Mouse (Mus musculus) hindbrain, embryonic 16.5 days (tissue): ENCODE results near the gene Gm10382. TPM values are rescaled to one million over a fixed set of nuclear protein-coding genes. Genes with fewer than 3 reads are reported as not detected.

Experiments
- ATAC-seq: fragments of 200-750 bp; cut with Nextera tagmentation; 2 replicates; pipeline ENCODE4 v1.8.0; 2017; ENCODE audit warnings: moderate TSS enrichment, moderate library complexity
- H3K27ac ChIP-seq: fragments of 300-500 bp; sonication (generic); 2 replicates; pipeline ENCODE4 v1.5.1; 2014; ENCODE audit warnings: low read depth, mild to moderate bottlenecking, control low read depth, low read length, moderate library complexity
- H3K27me3 ChIP-seq: fragments of 300-500 bp; sonication (generic); replicated peaks from 2 replicates; pipeline ENCODE4 v1.6.1; 2014; ENCODE audit warnings: low read length; ENCODE audit not compliant: control insufficient read depth, insufficient read depth
- H3K36me3 ChIP-seq: fragments of 300-500 bp; sonication (generic); 2 replicates; pipeline ENCODE4 v1.6.1; 2014; ENCODE audit warnings: mild to moderate bottlenecking, low read length, moderate library complexity, mixed read lengths; ENCODE audit not compliant: control insufficient read depth, insufficient read depth
- H3K4me1 ChIP-seq: fragments of 300-500 bp; sonication (generic); 2 replicates; pipeline ENCODE4 v1.6.1; 2014; ENCODE audit warnings: low read depth, low read length; ENCODE audit not compliant: control insufficient read depth, insufficient read depth
- H3K4me2 ChIP-seq: fragments of 300-500 bp; sonication (generic); 2 replicates; pipeline ENCODE4 v1.6.1; 2014; ENCODE audit warnings: mild to moderate bottlenecking, low read length, control low read depth, moderate library complexity
- H3K4me3 ChIP-seq: fragments of 300-500 bp; sonication (generic); 2 replicates; pipeline ENCODE4 v1.5.1; 2014; ENCODE audit warnings: mild to moderate bottlenecking, low read length, control low read depth, moderate library complexity
- H3K9ac ChIP-seq: fragments of 300-500 bp; sonication (generic); 2 replicates; pipeline ENCODE4 v1.6.1; 2014; ENCODE audit warnings: low read depth, mild to moderate bottlenecking, control low read depth, low read length, moderate library complexity
- H3K9me3 ChIP-seq: fragments of 300-500 bp; sonication (generic); 2 replicates; pipeline ENCODE4 v1.6.1; 2014; ENCODE audit warnings: mild to moderate bottlenecking, low read length, moderate library complexity; ENCODE audit not compliant: control insufficient read depth
- WGBS: fragments of 180-500 bp; shearing (Covaris S2); extraction: QIAGEN DNeasy Blood & Tissue Kit; methylation state at CpG from one replicate; pipeline ENCODE4 v1.1.7; 2014; 5-methylcytosine and 5-hydroxymethylcytosine counted together
- polyA plus RNA-seq: library from polyadenylated mRNA; unstranded; fragments of >200 nt; fragmentation: Nextera tagmentation; extraction: Ambion mirVana; gene quantifications from 2 replicates; pipeline ENCODE4 v1.2.1, GENCODE M21; 2015

The Gm10382 gene
- polyA plus RNA-seq, result 0.45 and 0.55 TPM in 2 replicates

DNA sequence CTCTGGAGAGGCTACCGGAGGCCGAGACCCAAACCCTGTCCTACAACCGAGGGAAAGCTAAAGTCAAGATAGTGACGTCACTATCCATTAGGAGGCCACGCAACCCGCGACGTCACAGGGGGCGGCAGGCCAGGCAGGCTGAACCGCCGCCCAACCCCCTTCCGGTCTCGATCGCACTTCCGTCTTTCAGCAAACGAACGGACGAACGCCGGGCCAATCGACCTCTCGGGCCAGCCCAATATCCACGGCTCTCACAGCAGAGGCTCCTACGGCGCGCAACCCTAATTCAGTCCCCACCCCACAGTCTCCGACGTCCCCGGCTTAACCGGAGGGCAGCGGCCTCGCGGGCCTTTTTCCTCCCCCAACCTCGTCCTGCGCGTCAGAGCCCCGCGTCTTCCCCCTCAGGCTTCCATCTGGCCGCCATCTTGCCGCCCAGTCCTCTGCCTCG, at the start of gene Gm10382:
Gm10382 (plus strand) TSS at position 192 of the 448 bp plus-strand sequence.
- WGBS, result under 1% methylated on average over 34 of the region's 41 CpGs
- Histone ChIP-seq H3K4me3 (peak within 1 kb of the TSS; percentile 66), H3K36me3 (peaks cover 14% of the 10 kb centered on the region), H3K27me3 (no peaks in the 10 kb centered on the region), H3K9me3 (no peaks in the 10 kb centered on the region), H3K9ac (peak within 1 kb of the TSS; percentile 83), H3K4me2 (peak within 1 kb of the TSS; percentile 88), H3K27ac (peak within 1 kb of the TSS; percentile 98), H3K4me1 (peaks cover 32% of the 10 kb centered on the region)
- peak; percentile 12; the same call in 1 of the 2 replicates for ATAC-seq

DNA sequence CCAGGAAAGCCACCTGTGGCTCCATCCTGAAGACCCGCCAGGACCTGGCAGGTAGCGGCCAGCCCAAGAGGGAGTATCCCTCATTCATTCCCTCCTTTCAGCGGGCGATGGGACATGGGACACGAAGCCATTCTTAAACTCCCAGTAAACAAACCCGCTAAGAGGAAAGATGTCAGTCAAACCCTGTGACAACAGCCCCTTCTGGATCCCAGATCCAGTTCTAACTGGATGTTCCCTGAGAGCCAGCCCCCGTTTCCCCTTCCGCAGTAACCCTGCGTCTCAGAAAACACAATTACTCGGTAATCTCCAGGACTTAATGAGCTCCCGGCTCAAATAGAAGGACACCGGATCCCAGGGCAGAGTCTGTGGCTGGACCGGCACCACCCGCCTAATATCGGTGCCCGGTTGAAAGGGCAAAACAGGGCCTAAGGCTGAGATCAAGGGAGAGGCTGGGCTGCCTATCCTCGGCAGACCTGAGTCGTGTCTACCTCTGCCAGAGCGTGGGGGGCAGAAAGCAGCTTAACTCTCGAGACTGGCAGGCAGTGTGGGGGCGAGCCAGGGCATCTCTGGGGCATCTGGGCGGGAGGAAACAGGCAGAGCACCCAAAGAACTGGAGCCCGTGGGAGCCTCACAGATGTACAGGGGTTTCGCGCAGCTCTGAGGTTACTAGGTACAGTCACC, 49.1 kb upstream of the Gm10382 start:
- H3K4me2 ChIP-seq, result peak overlapping the region; percentile 66
- H3K36me3 ChIP-seq, result no peaks in the 10 kb centered on the region
- 3% methylated on average over 25 of the region's 25 CpGs for WGBS
- 0 out of 2 replicates have a peak, but pooled peaks cover 4% of the 10 kb centered on the region for H3K27me3 ChIP-seq
- ATAC-seq, result peak; percentile 43
- no peak overlapping the region; the same call in 1 of the 2 replicates for H3K27ac ChIP-seq
- peaks cover 18% of the 10 kb centered on the region for H3K4me1 ChIP-seq
- H3K9me3 ChIP-seq, result no peaks in the 10 kb centered on the region
- H3K4me3 ChIP-seq, result peak overlapping the region; percentile 64
- H3K9ac ChIP-seq, result peak overlapping the region; percentile 63

DNA sequence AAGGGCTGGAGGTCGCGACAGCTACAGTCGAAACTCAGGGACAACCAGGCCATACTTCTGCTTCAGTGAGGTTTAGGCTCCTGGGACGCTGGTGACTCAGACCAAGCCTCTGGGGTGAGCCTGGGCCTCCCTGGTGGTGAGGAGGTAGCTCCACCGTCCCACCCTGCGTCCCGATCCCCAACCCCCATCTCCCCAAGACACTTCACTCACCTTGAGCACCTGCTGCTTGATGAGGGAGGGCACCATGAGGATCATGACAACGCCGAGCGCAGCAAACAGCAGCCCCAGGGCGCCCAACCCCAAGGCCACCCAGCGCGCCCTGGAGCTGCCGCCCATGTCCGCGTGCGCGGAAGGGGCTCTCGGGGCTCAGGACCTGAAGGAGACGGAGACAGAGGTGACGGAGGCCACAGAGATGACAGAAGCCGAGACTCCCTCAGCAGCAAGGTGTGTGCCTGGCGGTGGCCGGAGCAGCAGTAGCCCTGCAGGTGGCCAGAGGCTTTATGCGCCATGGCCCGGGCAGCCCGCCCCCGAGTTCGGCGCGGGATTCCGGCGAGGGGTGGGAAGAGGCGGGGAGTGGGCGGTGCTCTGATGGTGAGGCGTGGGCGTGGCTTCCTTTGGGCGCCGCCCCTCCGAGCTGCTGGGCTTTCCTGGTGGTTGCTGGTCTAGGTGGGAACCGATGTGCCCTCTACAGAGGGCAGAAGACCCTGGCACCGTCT, 48.4 kb upstream of the Gm10382 start, which contains the start of gene Scarb1:
Scarb1 (minus strand) TSS at position 548 of the 716 bp plus-strand sequence.
- H3K27ac ChIP-seq, result no peak within 1 kb of the TSS; the same call in 1 of the 2 replicates

DNA sequence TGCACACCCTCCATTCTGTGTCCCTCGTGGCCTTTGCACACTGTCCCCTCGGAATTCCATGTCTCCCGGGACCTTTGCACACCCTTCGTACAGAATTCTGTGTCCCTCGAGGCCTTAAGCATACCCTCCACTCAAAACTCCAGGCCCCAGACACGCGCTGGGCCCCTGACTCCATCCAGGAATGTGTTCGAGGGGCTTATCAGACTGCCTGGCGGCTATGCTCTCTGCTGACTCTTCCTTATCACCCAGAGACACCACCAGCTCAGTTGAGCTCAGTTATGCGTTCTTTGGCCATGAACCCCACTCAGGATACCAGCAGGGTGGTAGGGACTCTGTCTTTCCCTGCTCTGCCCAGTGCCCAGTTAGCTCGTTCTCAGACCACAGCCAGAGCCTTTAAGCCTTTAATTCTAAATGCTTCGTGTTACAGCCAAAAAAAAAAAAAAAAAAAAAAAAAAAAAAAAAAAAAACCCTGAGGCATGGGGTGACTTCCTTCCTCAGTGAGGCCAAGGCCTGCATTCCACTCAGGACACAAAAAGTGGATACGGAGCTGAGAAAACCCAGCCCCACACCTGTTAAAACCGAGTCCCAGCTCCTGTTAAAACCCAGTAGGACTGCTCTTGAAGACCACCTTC, 47.5 kb upstream of the Gm10382 start:
- H3K36me3 ChIP-seq, result no peaks in the 10 kb centered on the region
- peaks cover 18% of the 10 kb centered on the region for H3K4me1 ChIP-seq
- ATAC-seq, result no peak
- WGBS, result 55% methylated on average over 14 of the region's 14 CpGs
- H3K4me2 ChIP-seq, result peak overlapping the region; percentile 66
- H3K27ac ChIP-seq, result no peak overlapping the region
- no peaks in the 10 kb centered on the region for H3K9me3 ChIP-seq
- H3K4me3 ChIP-seq, result peak overlapping the region; percentile 64
- 0 out of 2 replicates have a peak, but pooled peaks cover 4% of the 10 kb centered on the region for H3K27me3 ChIP-seq
- H3K9ac ChIP-seq, result peak overlapping the region; percentile 63

More for the DNA sequence above, 48.4 kb upstream of the Gm10382 start, which contains the start of gene Scarb1:
- peak; percentile 85 for ATAC-seq
- no peaks in the 10 kb centered on the region for H3K9me3 ChIP-seq
- peak within 1 kb of the TSS; percentile 66 for H3K4me2 ChIP-seq
- H3K27me3 ChIP-seq, result 0 out of 2 replicates have a peak, but pooled peaks cover 4% of the 10 kb centered on the region
- no peaks in the 10 kb centered on the region for H3K36me3 ChIP-seq
- H3K9ac ChIP-seq, result peak within 1 kb of the TSS; percentile 63
- WGBS, result under 1% methylated on average over 35 of the region's 42 CpGs
- peaks cover 18% of the 10 kb centered on the region for H3K4me1 ChIP-seq
- H3K4me3 ChIP-seq, result peak within 1 kb of the TSS; percentile 64

DNA sequence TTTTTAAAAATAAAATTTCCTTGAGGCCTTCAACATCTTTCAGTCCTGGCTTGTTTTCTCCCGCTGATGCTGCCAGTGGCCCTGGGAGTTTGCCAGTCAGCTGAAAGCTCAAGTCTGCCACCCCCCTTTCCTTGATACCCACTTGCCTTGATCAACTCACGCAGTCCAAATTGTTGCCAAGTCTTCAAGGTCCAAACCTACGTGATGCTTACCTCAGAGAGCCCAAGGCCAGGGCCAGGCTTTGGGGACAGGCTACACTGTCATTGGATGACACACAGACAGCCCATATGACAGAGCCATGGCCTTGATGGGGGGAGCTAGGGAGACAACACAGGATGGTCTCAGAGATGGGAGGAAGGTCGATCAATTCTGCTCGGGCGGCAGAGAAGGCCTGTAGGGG, 44.8 kb upstream of the Gm10382 start:
- Histone ChIP-seq H3K9ac (no peak overlapping the region), H3K36me3 (no peaks in the 10 kb centered on the region), H3K4me1 (peaks cover 14% of the 10 kb centered on the region), H3K9me3 (no peaks in the 10 kb centered on the region), H3K4me3 (no peak overlapping the region), H3K27ac (no peak overlapping the region), H3K4me2 (no peak overlapping the region), H3K27me3 (0 out of 2 replicates have a peak, but pooled peaks cover 4% of the 10 kb centered on the region)
- no peak for ATAC-seq
- 90% methylated on average over 6 of the region's 6 CpGs for WGBS

DNA sequence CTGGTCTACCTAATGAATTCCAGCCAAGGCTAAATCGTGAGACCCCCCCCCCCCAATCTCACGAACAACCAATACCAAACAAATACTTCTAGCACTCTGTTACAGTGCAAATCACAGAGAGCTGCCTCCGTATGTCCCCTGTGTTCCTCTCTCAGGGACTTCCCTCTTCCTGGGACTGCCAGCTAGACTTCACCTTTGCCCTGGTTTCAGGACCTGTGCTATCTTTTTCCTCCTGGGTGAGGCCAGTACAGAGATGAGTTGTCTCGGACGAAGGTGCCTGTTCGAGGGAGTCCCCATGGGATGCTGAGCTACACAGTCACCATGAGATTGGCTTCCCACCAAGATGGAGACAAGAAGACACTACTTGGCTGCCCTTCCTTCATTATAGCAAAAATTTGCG, 41.1 kb upstream of the Gm10382 start:
- 79% methylated on average over 7 of the region's 7 CpGs for WGBS
- no peaks in the 10 kb centered on the region for H3K4me1 ChIP-seq
- no peak overlapping the region for H3K27ac ChIP-seq
- H3K27me3 ChIP-seq, result no peaks in the 10 kb centered on the region
- no peak overlapping the region for H3K4me3 ChIP-seq
- H3K36me3 ChIP-seq, result no peaks in the 10 kb centered on the region
- H3K9ac ChIP-seq, result no peak overlapping the region
- H3K4me2 ChIP-seq, result no peak overlapping the region
- no peak for ATAC-seq
- no peaks in the 10 kb centered on the region for H3K9me3 ChIP-seq

DNA sequence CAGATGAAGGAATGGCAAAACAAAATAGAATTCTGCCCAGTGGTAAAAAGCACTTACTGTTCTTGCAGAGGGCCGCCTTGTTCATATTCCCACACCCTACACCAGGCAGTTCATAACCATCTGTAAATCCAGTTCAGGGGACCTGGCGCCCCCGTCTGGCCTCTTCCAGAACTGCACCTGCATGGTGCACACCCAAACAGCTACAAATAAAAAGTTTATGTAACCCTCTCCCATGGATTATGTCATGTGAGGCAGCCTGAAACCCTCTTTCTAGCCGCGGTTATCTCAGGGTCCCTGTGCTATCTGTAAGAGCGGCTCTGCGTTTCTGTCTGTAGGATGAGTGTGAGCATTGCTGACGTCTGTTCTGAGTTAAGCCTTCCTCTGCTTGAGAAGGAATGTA, 40.6 kb upstream of the Gm10382 start:
- Histone ChIP-seq H3K9me3 (no peaks in the 10 kb centered on the region), H3K36me3 (no peaks in the 10 kb centered on the region), H3K27me3 (no peaks in the 10 kb centered on the region), H3K4me2 (no peak overlapping the region), H3K27ac (no peak overlapping the region), H3K4me1 (no peaks in the 10 kb centered on the region), H3K4me3 (no peak overlapping the region), H3K9ac (no peak overlapping the region)
- WGBS, result 42% methylated on average over 8 of the region's 8 CpGs
- ATAC-seq, result no peak

DNA sequence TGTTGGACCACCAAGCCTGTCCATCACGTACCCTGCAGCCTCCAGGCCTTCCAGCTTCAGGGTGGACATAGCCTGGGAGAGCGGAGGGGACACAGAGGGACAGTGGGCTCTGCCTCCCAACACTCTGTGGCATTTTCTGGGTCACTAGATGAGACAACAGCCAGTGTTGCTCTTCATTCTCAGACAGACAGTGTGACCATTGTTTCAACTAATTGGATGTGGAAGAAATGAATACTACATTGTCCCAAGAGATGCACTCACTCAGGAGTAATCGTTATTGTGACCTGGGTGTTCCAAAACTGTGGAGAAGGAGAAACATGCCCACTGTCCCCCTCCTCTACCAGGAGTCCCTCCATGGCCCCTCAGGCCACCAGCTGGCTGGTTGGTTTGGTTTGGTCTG, 39.7 kb upstream of the Gm10382 start:
- no peak overlapping the region for H3K4me2 ChIP-seq
- H3K27ac ChIP-seq, result no peak overlapping the region
- H3K4me3 ChIP-seq, result no peak overlapping the region
- no peaks in the 10 kb centered on the region for H3K4me1 ChIP-seq
- H3K9ac ChIP-seq, result no peak overlapping the region
- 69% methylated on average over 3 of the region's 3 CpGs for WGBS
- H3K36me3 ChIP-seq, result no peaks in the 10 kb centered on the region
- no peaks in the 10 kb centered on the region for H3K27me3 ChIP-seq
- no peaks in the 10 kb centered on the region for H3K9me3 ChIP-seq
- no peak for ATAC-seq

DNA sequence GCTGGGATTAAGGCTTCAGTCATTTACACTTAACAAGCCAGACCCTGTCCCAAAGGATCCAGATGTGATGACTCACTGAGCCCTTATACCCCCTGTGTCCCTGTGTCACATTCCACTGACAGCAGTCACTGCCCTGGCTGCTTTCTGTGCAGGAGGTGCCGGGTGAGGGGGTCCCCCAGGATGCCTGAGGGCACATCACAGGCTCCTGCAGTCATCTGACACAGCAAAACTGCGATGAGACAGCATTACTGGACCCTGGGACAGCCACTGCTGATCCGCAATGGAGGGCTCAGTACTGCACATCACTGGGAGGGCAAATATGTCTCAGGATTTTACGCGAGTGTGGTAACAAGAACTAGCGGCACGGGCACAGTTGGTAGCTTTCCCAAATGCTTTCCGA, 38.1 kb upstream of the Gm10382 start:
- Histone ChIP-seq H3K9me3 (no peaks in the 10 kb centered on the region), H3K27ac (no peak overlapping the region), H3K4me2 (no peak overlapping the region), H3K4me1 (no peaks in the 10 kb centered on the region; the same call in 1 of the 2 replicates), H3K27me3 (no peaks in the 10 kb centered on the region), H3K9ac (no peak overlapping the region), H3K36me3 (no peaks in the 10 kb centered on the region), H3K4me3 (no peak overlapping the region)
- 76% methylated on average over 8 of the region's 8 CpGs for WGBS
- ATAC-seq, result no peak
